Mouse (Mus musculus) cerebellum, postnatal 25 days (tissue): ENCODE measurements around the gene Bcl2l1.

Source experiments
- DNase-seq, 2 experiments: peaks; one replicate each; pipeline ENCODE4 v3.0.0; 2021; ENCODE audit warnings: mixed read lengths in 2 of 2

Bcl2l1 gene

GRCm38 (mm10) chr2:152736090-152736601 is 95.4 kb downstream of the Bcl2l1 start, which contains the start of gene Id1:
TSS of gene Id1 (plus strand) at chr2:152736251.
- peak; percentile 59 to 60 for DNase-seq

- DNase-seq: peak; percentile 71 to 88
Observed at GRCm38 (mm10) chr2:152734984-152735383, 96.5 kb downstream of the Bcl2l1 start.

GRCm38 (mm10) chr2:152734501-152734900 is 97.0 kb downstream of the Bcl2l1 start:
- no peak for DNase-seq

GRCm38 (mm10) chr2:152733201-152733600 is 98.3 kb downstream of the Bcl2l1 start:
- no peak for DNase-seq
